Mouse (Mus musculus) ES-CJ7 (cell line): ENCODE results near the gene Ggt6.

Source experiments
- DNase-seq: peaks from one replicate; pipeline ENCODE4 v3.0.0; 2011; ENCODE audit warnings: low read depth, low spot score

The Ggt6 gene

DNA sequence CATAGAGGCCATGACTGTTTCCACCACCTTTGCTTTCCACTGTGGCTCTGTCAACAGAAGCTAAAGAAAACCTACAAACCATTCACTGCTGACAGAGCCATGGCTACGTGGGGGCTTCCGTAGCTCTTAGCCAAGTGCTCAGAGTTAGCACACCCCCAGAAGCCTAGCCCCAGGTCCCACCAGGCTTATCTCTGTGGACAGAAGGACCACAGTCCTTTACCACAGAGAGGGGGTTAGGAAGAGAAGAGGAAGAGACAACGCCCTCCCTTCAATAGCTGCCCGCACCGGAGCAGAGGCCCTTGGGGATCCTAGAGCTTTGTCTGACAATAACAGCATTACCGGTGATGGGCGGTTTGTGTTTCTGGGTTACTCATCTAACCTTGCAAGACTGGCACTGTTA, 40.1 kb downstream of the Ggt6 start:
- no peak for DNase-seq

DNA sequence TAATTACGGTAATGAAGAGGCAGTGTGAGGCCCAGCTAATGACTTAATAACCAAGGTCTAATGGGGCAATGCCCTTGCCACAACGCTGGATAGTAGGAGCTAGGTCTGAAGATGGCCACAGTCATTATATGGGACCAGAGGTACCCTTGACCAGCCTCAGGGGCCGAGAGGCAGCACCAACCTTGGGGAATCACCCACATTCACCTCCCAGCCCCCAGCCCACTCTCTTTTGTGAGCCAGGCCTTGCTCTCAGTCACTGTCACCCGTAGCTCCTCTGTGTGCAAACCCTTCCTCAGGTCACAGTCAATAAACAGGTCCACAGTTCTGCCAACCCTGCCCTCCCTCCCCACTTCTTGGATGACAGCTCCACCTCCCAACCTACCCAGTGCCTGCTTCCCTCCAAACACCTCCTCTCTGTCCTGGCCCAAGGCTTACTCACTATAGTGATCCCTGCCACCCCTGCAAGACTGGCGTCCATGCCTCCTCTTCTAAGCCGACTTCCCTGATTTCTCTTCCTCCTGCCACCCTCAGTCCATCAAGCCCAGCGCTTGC, 40.8 kb downstream of the Ggt6 start:
- no peak for DNase-seq

DNA sequence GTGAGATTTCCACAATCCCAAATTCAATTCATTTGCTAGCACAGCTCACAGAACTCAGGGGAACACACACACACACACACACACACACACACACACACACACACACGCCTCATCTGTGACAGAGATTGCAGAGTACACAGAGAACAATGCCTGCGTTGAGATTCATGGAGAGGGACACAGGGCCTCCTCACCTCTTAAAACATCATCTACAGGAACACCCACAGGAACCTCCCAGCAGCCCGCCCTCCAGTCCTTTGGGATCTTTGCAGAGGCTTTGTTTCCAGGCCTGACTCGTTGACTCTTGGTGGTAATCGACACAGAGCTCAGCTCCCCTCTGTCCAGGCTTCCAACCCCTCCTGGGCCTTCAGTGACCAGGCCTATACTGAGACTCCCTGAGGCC, 41.9 kb downstream of the Ggt6 start:
- no peak for DNase-seq

DNA sequence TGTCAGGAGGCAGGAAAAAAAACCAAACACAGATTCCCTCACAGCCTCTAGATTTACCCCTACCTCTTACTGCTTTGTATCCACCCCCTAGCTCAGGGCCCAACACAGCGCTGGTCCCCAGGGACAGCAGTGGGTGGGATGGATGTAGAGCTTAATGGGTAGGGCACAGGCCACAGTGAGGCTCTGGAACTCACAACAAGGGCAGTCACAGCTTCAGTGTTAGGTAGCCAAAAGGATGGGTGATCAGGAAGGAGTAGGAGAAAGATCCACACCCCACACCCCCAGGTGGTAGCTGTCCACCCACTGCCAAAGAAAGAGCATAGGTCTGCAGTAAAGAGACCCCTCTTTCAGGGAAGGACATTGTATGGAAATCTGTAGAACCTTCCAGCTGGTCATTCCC, 42.3 kb downstream of the Ggt6 start:
- DNase-seq = no peak

DNA sequence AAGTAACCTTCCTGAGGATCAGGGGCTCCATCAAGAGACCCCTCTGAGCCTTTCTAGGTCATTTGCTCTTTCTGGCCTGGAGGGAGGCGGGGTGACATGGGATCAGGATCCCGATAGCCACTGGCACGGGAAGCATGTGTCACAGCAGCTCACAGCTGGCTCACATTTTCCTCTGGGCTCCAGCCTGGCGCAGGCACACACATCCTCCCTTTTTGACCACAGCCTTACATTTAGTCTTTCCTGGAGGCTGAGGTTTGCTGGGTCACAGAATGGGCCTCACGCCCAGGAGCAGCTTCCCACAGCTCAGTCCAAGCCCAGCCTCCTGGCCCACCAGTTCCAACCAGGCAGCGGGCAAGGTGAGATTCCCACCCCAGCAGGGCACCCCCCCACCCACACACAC, 42.9 kb downstream of the Ggt6 start:
- DNase-seq = no peak

DNA sequence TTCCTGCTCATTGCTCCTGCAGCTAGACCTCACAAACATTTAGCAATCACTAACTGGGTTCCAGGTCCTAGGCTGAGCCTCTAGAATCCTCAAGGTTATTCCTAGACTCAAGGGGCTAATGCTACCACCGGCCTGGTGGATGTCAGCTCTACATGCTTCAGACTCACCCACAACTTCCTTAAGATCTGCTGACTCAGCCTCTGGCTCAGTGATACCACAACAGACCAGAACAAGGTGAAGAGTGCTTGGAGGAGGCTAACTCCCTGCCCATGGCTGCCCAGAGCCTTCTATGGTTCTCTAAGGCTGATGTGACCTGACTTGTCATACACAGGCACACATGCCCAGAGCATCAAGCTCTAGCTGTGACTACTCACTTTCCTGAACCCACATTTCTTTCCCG, 44.2 kb downstream of the Ggt6 start:
- DNase-seq = no peak

DNA sequence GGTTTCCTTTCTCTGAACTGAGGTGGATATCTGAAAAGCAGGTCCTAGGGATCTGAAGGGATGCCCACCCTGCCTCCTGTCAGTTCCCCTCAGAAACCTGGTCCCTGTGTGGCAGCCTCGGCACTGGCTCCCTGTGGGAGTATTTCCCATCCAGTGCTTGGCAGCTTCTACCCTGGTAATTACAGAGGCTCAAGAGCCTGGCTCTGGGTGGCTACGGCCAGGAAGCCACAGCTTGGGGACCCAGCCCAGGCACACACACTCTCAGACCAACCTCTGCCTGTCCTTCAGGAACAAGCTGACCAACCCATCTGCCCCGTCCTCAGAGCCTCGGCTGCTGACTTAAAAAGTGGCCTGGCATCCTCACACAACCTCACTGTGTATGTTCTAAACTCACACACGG, 46.0 kb downstream of the Ggt6 start:
- no peak for DNase-seq

DNA sequence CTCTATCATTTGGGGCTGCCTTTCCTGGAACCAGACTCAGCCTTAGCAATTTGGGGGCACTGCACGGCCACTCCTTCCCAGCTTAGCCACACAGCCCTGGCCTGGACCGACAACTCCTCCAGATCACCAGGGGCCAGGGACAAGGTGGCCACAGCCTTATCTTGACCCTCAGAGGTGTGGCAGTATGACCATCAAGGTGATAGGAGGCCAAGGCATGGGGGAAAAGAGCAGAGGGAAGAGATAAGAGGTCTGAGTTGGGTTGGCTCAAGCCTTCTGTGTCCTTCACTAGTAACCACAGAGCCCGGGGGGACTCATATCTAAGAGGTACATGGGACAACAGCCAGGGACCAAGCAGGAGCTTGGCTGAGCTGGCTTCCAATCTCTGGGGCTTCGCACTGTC, 46.6 kb downstream of the Ggt6 start:
- no peak for DNase-seq

DNA sequence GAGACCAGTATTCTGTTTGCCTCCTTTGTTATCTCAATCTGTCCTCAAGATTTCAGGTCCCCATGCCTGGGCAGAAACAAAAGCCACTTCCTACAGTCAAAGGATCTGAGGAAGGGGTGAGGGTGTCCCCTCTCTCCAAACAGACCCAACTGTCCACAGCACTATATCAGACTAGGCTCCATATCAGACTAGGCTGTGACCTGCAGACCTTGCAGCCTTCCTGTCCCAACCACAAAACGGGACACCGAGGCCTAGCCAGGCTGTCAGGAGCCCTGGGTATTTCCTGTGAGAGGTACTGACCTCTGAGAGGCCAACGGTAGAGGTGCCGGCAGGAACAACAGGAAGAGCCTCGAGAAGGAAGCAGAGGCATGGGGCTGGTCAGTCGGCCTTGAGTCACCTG, 49.2 kb downstream of the Ggt6 start:
- no peak for DNase-seq

DNA sequence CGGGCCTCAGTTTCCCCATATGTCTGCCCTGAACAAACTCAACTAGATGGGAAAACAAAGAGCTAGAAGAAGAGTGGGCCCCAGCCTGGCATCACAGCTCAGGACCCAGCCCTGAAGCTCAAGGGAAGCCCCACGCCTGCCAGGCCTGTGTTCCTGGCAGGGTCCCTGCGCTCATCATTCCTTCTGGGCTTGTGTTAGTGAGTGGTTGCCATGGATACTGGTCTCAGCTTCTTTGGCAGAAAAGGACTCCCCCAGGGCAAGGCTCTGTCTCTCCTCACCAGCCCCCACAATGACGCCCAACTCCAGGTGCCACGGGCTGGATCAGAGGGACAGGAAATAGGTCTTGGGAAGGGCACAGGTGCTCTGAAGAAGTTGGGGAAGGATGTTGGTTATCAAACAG, 49.8 kb downstream of the Ggt6 start:
- DNase-seq = no peak

DNA sequence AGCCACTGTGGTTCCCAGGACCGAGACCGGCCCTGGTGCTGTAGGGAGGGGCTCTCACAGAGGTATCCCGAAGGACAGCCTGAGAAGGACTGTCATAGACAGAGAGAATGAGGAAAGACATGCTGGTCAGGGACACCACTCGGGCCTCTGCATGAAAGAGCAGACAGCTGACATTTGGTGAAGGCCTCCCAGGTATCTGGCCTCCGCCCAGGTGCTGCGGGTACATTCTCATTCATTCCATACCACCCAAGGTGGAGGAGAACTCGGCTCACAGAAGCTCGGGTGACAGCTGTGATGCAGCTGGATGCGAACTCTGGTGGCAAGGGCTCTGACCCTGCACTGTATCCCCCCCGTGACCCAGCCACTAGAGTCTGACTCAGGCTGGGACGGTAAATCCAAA, 50.6 kb downstream of the Ggt6 start:
- no peak for DNase-seq

DNA sequence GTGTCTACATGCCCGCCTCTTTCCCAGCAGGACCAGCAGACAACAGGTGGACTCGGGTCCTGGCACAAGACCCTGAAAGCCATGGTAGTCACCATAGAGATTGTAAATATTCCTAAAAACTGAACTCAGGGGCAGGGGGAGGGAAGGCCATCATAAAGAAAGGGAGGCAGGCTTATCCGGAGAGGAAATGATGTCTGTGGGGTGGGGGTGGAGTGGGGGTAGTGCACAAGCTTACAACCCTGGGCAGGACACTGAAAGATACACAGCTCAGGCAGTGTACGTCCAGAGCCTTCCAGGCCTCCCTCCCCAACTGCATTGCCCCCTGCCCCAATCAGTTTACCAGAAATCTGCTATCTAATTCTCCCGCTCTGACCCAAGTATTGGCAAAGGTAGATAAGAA, 51.8 kb downstream of the Ggt6 start:
- DNase-seq = no peak

DNA sequence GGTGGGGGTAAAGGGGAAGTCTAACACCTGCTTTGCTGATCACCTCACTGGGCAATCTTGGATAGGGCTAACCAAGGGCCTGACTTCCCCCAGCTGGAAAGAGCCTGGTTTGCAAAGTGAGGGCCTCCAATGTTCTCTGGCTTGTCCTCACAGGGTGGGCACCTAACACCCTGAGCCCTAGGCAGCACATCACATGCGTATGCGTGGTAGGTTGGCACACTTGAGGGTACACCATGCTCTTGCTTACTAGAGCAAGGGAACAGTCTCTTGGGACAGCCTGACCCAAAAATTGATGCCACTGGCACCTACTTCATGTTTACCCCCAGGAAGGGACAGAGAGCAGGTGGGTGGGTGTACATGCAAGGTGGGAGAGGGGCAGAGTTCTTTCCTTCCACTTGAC, 52.4 kb downstream of the Ggt6 start:
- DNase-seq = no peak
